Mouse (Mus musculus): ENCODE measurements at regions not wholly inside any gene's neighbourhood (a gene's known extent, or its start where the extent isn't known, plus 50 kb on each side); places are given as distances from the start of the nearest gene placed in this dataset.
A peak's percentile ranks its signal among the peaks of the same experiment; 100 is the strongest.

GRCm38 (mm10) chr2:170257671-170258235 lies 109.8 kb upstream of the Zfp217 start:
- no peak for DNase-seq

- no peak for DNase-seq
Measured at GRCm38 (mm10) chr2:170255997-170256396, 108.1 kb upstream of the Zfp217 start.

GRCm38 (mm10) chr2:170255533-170255932 lies 107.6 kb upstream of the Zfp217 start:
- no peak for DNase-seq

- DNase-seq = peak in 1 of 2 experiments; percentile 28
Measured at GRCm38 (mm10) chr2:170253681-170254440, 106.0 kb upstream of the Zfp217 start.

- DNase-seq = peak; percentile 64 to 71
Measured at GRCm38 (mm10) chr2:170252255-170253034, 104.5 kb upstream of the Zfp217 start.

GRCm38 (mm10) chr2:170250680-170251079 lies 102.8 kb upstream of the Zfp217 start:
- DNase-seq = no peak

- DNase-seq = no peak
Measured at GRCm38 (mm10) chr2:170247702-170248445, 100.0 kb upstream of the Zfp217 start.

- no peak for DNase-seq
Measured at GRCm38 (mm10) chr2:170245637-170246341, 97.9 kb upstream of the Zfp217 start.

- no peak for DNase-seq
Measured at GRCm38 (mm10) chr2:170244108-170244507, 96.2 kb upstream of the Zfp217 start.

GRCm38 (mm10) chr2:170237959-170238358 lies 90.1 kb upstream of the Zfp217 start:
- peak in 1 of 2 experiments; percentile 34 for DNase-seq

- DNase-seq = no peak
Measured at GRCm38 (mm10) chr2:170233426-170233825, 85.5 kb upstream of the Zfp217 start.

- no peak for DNase-seq
Measured at GRCm38 (mm10) chr2:170229461-170230080, 81.7 kb upstream of the Zfp217 start.

- no peak for DNase-seq
Measured at GRCm38 (mm10) chr2:170228318-170228994, 80.6 kb upstream of the Zfp217 start.

GRCm38 (mm10) chr2:170223872-170224271 lies 76.0 kb upstream of the Zfp217 start:
- no peak for DNase-seq

GRCm38 (mm10) chr2:170222819-170223218 lies 74.9 kb upstream of the Zfp217 start:
- DNase-seq = no peak

GRCm38 (mm10) chr2:170221994-170222535 lies 74.2 kb upstream of the Zfp217 start:
- DNase-seq = no peak

GRCm38 (mm10) chr2:170220871-170221369 lies 73.0 kb upstream of the Zfp217 start:
- peak; percentile 15 to 46 for DNase-seq

GRCm38 (mm10) chr2:170220443-170220842 lies 72.5 kb upstream of the Zfp217 start:
- no peak for DNase-seq

- peak in 1 of 2 experiments; percentile 9 for DNase-seq
Measured at GRCm38 (mm10) chr2:170219611-170220401, 71.9 kb upstream of the Zfp217 start.

- DNase-seq = peak; percentile 31 to 46
Measured at GRCm38 (mm10) chr2:170219161-170219581, 71.3 kb upstream of the Zfp217 start.
